Mouse (Mus musculus) liver, adult (tissue): ENCODE results near the gene Serpina3c.
"Not testable (repeated sequence)": the region's sequence is repeated elsewhere in the genome, so short reads cannot be mapped to it uniquely, and the experiment has no call there.

ENCODE experiments used
- GATA4 ChIP-seq: IDR thresholded peaks from 2 replicates; pipeline ENCODE4 v1.6.1; 2014; ENCODE audit warnings: mild to moderate bottlenecking, low read length; ENCODE audit not compliant: insufficient replicate concordance

The Serpina3c gene

DNA sequence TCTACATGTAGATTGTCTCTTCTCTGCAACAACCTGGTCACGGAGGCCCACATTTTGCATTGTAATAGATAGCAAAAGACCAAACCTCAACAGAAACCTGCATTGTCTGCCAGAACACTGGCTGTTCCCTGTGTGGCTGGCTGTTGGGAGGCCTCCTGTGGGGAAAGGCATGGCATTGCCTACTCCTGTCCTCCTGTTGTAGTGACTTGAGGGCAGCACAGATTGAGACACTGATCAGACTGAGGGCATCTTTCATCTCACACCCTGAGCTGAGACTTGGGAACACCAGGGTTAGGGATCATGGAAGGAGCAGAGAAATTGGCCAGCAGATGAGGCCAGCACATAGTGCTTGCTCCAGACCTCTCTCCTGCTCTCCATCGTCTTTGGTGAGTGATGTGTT lies 15.5 kb downstream of the Serpina3c start:
- TF ChIP-seq GATA4: no peak

DNA sequence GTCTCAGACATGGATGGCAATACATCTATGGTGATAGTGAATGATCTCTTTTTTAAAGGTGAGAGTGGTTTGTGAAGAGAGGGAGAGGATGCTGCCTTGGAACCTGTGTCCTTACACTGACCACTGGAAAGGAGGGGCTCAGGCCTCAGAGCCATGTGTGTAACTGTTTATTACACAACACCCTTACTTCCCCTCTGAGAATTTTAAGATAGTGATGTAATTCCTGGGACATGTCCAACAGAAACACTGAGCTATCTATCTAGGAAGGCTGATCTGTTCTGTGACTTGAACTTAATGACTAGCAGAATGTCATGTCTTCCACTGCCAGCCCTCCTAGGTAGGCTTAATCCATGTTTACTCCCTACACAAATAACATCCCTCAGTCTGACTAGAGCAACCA lies 22.6 kb downstream of the Serpina3c start:
- no peak for TF ChIP-seq GATA4

GRCm38 (mm10) chr12:104127696-104128095 lies 26.0 kb downstream of the Serpina3c start, which contains the start of gene Serpina3b:
TSS of gene Serpina3b (plus strand) at chr12:104127996.
- TF ChIP-seq GATA4: no peak

DNA sequence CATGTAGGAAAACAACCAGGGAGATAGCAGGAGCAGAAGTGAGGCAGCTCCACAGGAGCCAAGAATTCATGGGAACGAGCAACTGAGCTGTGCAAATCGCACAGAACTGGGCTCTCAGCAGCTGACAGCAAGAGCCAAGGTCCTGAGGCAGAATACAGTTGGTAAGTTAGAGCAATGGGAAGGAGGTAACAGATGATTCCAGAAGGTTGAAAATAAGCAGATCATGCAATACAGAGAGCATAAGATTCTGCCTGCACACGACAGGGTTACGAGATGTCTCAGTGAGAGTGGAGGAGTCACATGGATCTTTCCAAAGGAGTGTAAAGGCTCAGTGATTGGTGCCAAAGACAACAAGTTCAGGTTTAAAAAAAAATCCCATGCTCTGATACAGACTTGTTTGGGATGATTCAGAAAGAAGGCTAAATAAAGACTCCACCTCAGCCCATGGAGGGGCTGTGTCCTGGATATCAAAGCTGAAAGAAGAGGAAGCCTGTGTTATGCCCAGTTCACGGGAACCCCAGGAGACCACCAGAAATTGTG lies 28.6 kb downstream of the Serpina3c start:
- no peak for TF ChIP-seq GATA4

DNA sequence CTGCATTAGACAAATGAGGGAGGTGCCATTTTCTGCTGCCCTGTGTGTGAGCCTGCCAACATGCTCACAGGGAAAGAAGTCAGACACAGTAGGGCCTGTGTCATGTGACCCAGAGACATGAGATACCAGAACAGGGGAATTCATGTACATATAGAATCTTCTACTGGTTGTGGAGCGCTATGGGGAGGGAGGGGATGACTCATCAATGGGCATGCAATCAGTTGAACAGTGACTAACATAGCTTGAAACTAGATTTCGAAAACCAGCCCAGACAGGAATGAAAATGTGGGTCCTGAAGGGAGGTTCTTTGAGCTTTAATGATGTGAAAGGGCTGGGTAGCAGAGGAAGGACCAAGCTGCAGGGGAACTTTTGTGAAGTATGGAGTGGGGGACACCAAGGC lies 29.7 kb downstream of the Serpina3c start:
- no peak for TF ChIP-seq GATA4

DNA sequence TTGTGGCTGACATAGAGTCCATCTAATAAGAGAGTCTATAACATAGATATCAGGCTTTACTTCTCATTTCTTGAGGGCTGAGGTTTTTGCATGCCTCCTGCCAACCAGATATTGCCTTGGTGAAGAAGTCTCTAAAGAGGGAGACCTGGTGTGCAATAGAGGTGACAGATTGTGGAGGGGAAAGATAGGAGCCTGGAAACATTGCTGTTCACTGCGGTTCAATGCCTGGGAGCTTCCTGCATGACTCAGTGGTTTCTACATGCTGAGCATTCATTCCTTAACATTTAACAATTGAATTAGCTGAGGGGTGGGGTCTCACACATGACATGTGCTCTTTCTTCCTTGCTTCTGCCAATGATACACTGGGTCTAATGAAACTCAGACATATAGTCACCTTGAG lies 30.6 kb downstream of the Serpina3c start:
- no peak for TF ChIP-seq GATA4

DNA sequence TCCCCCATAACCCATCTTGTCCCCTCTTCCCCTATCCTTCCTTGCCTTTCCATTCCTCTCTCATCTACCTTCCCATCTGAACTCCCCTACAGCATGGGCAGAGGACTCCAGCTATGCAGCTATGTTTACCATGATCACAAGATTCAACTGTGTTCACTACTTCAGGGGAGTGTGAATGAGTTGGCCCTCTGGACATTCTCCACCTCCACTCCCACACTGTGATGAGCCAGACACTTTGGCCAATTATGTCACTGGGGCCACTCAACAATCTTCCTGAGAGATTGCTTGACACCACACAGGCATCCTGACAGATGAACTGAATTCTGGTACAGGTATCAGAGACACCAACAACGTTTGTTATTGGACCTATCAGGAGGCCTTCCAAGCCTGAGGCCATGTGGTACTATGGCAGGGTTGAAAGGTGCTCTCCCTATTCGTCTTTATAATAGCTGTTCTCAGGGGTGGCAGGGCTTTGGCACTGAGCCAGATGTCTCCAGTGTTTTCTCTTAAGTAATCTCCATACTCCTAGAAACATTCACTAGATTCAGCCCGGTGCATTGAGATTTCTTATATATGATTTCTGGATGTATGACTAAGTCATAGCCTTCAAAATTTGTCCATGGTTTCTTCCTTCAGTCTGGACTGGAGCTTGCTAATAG lies 38.6 kb downstream of the Serpina3c start:
- no peak for TF ChIP-seq GATA4

DNA sequence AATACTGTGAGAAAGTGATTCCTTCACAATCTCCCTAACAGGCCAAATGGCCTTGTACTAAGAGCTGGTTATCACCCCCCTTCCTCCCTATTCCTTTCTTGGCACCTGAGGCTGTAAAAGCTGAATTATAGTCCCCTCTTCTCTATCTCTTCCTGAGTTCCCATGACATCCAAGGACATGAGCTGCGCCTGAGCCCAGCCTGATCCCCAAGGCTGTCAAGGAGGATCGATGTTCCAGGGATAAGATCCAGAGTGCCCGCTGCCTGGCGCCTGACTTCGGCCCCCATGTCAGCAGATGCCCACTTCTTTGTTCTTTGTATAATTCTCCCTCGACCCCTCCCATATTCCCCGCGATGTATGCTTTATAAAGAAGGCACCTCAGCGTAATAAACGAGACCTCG lies 41.3 kb downstream of the Serpina3c start, which contains the start of gene Serpina3a:
Serpina3a (plus strand) TSS at position 392 of the 400 bp plus-strand sequence.
- TF ChIP-seq GATA4: not testable (repeated sequence)

DNA sequence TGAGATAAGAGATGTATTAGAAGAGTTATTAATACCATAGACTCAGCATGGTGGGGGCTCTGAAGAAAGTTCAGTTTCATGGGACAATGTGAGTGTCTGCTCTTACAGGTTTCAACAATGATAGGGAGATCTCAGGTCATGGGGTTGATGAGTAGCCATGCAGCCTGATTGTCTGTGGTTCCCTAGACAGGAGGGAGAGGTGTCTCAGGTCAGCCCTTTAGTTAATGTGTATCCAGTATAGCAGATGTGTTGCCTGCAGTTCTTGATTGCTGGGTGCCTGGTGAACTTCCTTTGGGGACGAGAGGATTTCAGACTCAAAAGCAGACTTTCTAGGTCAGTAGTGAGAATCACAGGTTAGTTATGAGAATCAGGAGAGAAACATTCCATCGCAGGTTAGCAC lies 45.2 kb downstream of the Serpina3c start:
- TF ChIP-seq GATA4: no peak

DNA sequence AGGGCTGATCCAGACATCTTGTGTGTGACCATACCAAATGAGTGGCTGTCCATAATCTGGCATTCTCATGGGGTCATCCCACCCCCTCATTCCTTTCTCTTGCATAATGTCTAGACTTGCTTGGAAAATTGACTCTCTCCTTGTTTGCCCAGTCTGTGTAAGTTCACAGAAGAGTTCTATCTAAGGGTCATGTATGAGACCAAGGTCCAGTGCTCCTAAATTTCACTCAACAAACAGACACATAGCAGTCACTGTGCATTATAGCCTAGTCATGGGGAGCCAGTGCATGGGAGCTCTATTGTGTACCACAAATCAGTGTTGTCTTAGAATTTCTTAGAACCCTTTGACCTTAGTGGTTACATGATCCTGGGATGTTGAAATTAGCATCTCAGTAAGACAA lies 46.8 kb downstream of the Serpina3c start:
- TF ChIP-seq GATA4: no peak

DNA sequence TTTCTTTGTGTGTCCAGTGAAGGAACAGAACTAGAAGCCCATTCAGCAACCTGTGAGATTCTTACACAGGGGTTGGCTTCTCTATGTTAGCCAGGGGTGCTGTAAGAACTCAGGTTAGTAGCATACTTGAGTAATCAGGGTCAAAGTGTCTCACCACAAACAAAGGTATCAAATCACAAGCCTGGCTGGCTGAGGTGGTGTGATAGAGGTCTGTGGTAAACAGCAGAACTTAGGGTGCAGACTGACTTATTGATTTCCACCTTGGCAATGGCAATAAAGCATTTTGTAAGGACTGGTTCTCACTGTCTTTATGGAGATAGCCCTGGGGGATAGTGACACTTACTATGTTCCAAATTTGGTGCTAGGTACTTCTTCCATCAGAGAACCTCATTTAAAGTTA lies 47.8 kb downstream of the Serpina3c start:
- TF ChIP-seq GATA4: no peak; the same call in 1 of the 2 replicates

DNA sequence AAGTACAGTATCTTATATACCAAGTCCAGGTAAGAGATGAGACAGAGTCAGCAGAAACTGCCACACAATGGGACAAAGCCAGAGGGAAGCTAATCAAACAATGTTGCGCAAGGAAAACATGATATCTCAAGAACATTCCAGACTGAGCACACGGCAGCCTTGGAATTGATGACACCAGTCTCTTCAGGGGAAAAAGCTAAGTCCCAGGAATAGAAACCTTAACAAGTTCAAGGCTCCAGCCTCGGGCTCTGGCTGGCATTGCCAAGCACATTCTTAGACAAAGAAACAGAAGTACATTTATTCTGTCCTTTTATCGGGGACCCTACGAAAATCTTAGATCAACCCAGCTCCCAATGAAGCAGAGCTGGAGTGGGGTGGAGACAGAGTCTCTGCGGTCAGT lies 52.9 kb downstream of the Serpina3c start, which contains the start of gene Serpina5:
Serpina5 (plus strand) TSS at position 346 of the 400 bp plus-strand sequence.
- no peak for TF ChIP-seq GATA4
